Mouse (Mus musculus): ENCODE measurements around the gene St7. TPM values are rescaled to one million over a fixed set of nuclear protein-coding genes. Genes with fewer than 3 reads are reported as not detected.

St7 gene
- polyA plus RNA-seq, 1 experiment from 2014 or later = 54.5 TPM

GRCm38 (mm10) chr6:17814074-17814649 is 121.4 kb downstream of the St7 start:
- Histone ChIP-seq H3K36me3 (replicated peaks; ENCODE audit: control insufficient read depth, insufficient read depth) (no peaks in the 10 kb centered on the region), H3K4me1 (replicated peaks; ENCODE audit: control insufficient read depth, insufficient read depth, low read length) (peaks cover 23% of the 10 kb centered on the region), H3K9ac (no peak overlapping the region), H3K4me3 (replicated peaks; ENCODE audit: low read length) (no peak overlapping the region), H3K4me2 (replicated peaks) (no peak overlapping the region), H3K27ac (no peak overlapping the region), H3K27me3 (ENCODE audit: control insufficient read depth, insufficient read depth, low read length) (no peaks in the 10 kb centered on the region), H3K9me3 (ENCODE audit: control insufficient read depth, low read length) (no peaks in the 10 kb centered on the region)
- ATAC-seq (ENCODE audit: low FRiP score) (no peak), DNase-seq (ENCODE audit: low spot score) (no peak)
- WGBS = 54% methylated on average over 2 of the region's 2 CpGs

DNA sequence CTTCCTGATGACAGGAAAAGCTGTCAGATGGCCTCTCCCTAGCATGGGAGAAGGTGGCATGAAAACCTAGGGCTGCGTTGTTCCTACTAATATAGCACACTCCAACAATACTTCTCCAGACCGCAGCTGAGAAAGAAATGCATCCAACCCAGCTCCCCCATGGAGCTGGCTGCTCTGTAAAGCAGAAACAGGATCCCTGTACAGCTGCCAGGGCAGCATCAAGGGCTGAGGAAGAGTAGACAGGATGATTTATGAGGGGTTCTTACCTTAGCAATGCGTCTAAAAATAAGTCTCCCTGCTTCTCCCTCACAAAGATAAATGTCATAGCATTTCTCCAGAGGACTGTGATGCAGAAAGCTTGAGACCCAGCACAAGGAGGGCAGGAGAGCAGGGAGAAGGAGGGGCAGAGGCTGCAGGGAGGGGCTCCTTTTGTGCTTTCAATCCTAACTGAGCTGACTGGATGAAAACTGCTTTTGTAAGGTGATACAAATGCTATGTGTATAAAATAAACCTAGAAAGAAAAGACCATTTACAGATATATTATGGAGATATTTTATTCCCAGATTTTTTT is 124.2 kb downstream of the St7 start:
- no peak overlapping the region for H3K4me3 ChIP-seq (replicated peaks; ENCODE audit: low read length)
- peaks cover 23% of the 10 kb centered on the region for H3K4me1 ChIP-seq (replicated peaks; ENCODE audit: control insufficient read depth, insufficient read depth, low read length)
- no peaks in the 10 kb centered on the region for H3K27me3 ChIP-seq (ENCODE audit: control insufficient read depth, insufficient read depth, low read length)
- DNase-seq (ENCODE audit: low spot score) (peak; percentile 38), ATAC-seq (ENCODE audit: low FRiP score) (peak; percentile 76; the same call in 1 of the 2 replicates)
- H3K9ac ChIP-seq = peak overlapping the region; percentile 25; the same call in 1 of the 2 replicates
- WGBS = 10% methylated on average over 3 of the region's 3 CpGs
- peak overlapping the region; percentile 2; the same call in 1 of the 2 replicates for H3K4me2 ChIP-seq (replicated peaks)
- peak overlapping the region; percentile 44 for H3K27ac ChIP-seq
- H3K36me3 ChIP-seq (replicated peaks; ENCODE audit: control insufficient read depth, insufficient read depth) = peaks cover 10% of the 10 kb centered on the region
- H3K9me3 ChIP-seq (ENCODE audit: control insufficient read depth, low read length) = no peaks in the 10 kb centered on the region

DNA sequence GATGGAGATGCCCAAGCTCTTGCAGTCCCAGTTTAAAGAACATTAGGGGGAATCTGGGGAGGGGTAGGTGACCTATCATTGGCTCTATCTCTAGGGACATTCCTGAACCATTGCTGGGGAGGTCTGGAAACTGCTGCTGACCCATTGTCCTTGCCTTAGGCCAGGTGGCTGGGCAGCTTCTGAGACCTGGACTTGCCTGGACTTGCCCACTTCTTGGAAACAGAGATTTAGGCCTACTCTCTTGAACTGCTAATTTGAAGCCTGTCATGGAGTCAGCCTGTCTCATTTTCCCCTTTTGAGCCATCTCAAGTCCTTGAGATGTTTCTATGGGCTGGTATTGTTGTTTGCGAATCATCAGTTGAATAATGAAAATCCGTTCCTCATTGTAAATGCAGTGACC is 130.9 kb downstream of the St7 start:
- Histone ChIP-seq H3K9ac (no peak overlapping the region), H3K27me3 (ENCODE audit: control insufficient read depth, insufficient read depth, low read length) (no peaks in the 10 kb centered on the region), H3K9me3 (ENCODE audit: control insufficient read depth, low read length) (no peaks in the 10 kb centered on the region), H3K4me1 (replicated peaks; ENCODE audit: control insufficient read depth, insufficient read depth, low read length) (no peaks in the 10 kb centered on the region), H3K27ac (no peak overlapping the region), H3K4me2 (replicated peaks) (no peak overlapping the region), H3K36me3 (replicated peaks; ENCODE audit: control insufficient read depth, insufficient read depth) (peaks cover 21% of the 10 kb centered on the region), H3K4me3 (replicated peaks; ENCODE audit: low read length) (no peak overlapping the region)
- WGBS = 91% methylated on average over 2 of the region's 2 CpGs
- DNase-seq (ENCODE audit: low spot score) (no peak), ATAC-seq (ENCODE audit: low FRiP score) (no peak)

- H3K9ac ChIP-seq = no peak overlapping the region
- H3K4me2 ChIP-seq (replicated peaks) = no peak overlapping the region
- H3K9me3 ChIP-seq (ENCODE audit: control insufficient read depth, low read length) = peaks cover 2% of the 10 kb centered on the region; the same call in 1 of the 2 replicates
- no peaks in the 10 kb centered on the region for H3K27me3 ChIP-seq (ENCODE audit: control insufficient read depth, insufficient read depth, low read length)
- peaks cover 24% of the 10 kb centered on the region for H3K36me3 ChIP-seq (replicated peaks; ENCODE audit: control insufficient read depth, insufficient read depth)
- H3K27ac ChIP-seq = no peak overlapping the region
- 100% methylated on average over 1 of the region's 1 CpGs for WGBS
- no peak overlapping the region for H3K4me3 ChIP-seq (replicated peaks; ENCODE audit: low read length)
- no peaks in the 10 kb centered on the region for H3K4me1 ChIP-seq (replicated peaks; ENCODE audit: control insufficient read depth, insufficient read depth, low read length)
- no peak for DNase-seq (ENCODE audit: low spot score)
- ATAC-seq (ENCODE audit: low FRiP score) = no peak
These were observed 132.0 kb downstream of the St7 start for GRCm38 (mm10) chr6:17824735-17825134.

DNA sequence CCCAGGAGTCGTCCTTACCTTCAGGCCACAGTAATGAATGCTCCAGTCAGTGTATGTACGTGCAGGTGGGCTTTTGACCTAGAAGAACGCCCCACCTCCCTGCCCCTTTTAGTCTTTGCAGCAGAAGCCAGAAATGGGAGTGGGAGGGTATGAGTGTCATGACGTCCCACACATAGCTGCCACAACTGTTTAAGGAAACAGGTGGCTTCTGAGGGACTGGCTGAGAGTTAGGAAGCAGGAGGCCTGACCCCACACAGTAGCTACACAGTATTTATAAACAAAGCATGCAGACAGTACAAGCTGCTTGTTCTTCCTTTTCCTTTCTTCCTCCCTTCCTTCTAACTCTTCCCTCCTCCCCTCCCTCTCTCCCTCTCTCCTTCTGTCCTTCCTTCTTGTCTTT is 135.6 kb downstream of the St7 start:
- H3K27ac ChIP-seq = no peak overlapping the region
- no peaks in the 10 kb centered on the region for H3K4me1 ChIP-seq (replicated peaks; ENCODE audit: control insufficient read depth, insufficient read depth, low read length)
- no peak overlapping the region for H3K4me3 ChIP-seq (replicated peaks; ENCODE audit: low read length)
- ATAC-seq (ENCODE audit: low FRiP score) = no peak
- H3K36me3 ChIP-seq (replicated peaks; ENCODE audit: control insufficient read depth, insufficient read depth) = peaks cover 11% of the 10 kb centered on the region; the same call in 1 of the 2 replicates
- H3K27me3 ChIP-seq (ENCODE audit: control insufficient read depth, insufficient read depth, low read length) = no peaks in the 10 kb centered on the region
- H3K4me2 ChIP-seq (replicated peaks) = no peak overlapping the region
- DNase-seq (ENCODE audit: low spot score) = no peak
- no peak overlapping the region for H3K9ac ChIP-seq
- peaks cover 9% of the 10 kb centered on the region; the same call in 1 of the 2 replicates for H3K9me3 ChIP-seq (ENCODE audit: control insufficient read depth, low read length)
- 85% methylated on average over 4 of the region's 4 CpGs for WGBS

- WGBS = 100% methylated on average over 1 of the region's 1 CpGs
- Histone ChIP-seq H3K9ac (no peak overlapping the region), H3K36me3 (replicated peaks; ENCODE audit: control insufficient read depth, insufficient read depth) (peaks cover 15% of the 10 kb centered on the region), H3K27ac (no peak overlapping the region), H3K27me3 (ENCODE audit: control insufficient read depth, insufficient read depth, low read length) (no peaks in the 10 kb centered on the region), H3K9me3 (ENCODE audit: control insufficient read depth, low read length) (peaks cover 9% of the 10 kb centered on the region; the same call in 1 of the 2 replicates), H3K4me2 (replicated peaks) (no peak overlapping the region), H3K4me3 (replicated peaks; ENCODE audit: low read length) (no peak overlapping the region), H3K4me1 (replicated peaks; ENCODE audit: control insufficient read depth, insufficient read depth, low read length) (no peaks in the 10 kb centered on the region)
- DNase-seq (ENCODE audit: low spot score) (no peak), ATAC-seq (ENCODE audit: low FRiP score) (no peak)
These were observed 137.2 kb downstream of the St7 start for GRCm38 (mm10) chr6:17829981-17830380.

- peaks cover 9% of the 10 kb centered on the region; the same call in 1 of the 2 replicates for H3K9me3 ChIP-seq (ENCODE audit: control insufficient read depth, low read length)
- H3K36me3 ChIP-seq (replicated peaks; ENCODE audit: control insufficient read depth, insufficient read depth) = peaks cover 26% of the 10 kb centered on the region
- no peak overlapping the region for H3K27ac ChIP-seq
- H3K4me3 ChIP-seq (replicated peaks; ENCODE audit: low read length) = no peak overlapping the region
- H3K27me3 ChIP-seq (ENCODE audit: control insufficient read depth, insufficient read depth, low read length) = no peaks in the 10 kb centered on the region
- 40% methylated on average over 7 of the region's 7 CpGs for WGBS
- no peaks in the 10 kb centered on the region for H3K4me1 ChIP-seq (replicated peaks; ENCODE audit: control insufficient read depth, insufficient read depth, low read length)
- no peak overlapping the region for H3K9ac ChIP-seq
- DNase-seq (ENCODE audit: low spot score) (peak; percentile 75), ATAC-seq (ENCODE audit: low FRiP score) (no peak)
- H3K4me2 ChIP-seq (replicated peaks) = no peak overlapping the region
These were observed 141.8 kb downstream of the St7 start for GRCm38 (mm10) chr6:17834493-17834892.

DNA sequence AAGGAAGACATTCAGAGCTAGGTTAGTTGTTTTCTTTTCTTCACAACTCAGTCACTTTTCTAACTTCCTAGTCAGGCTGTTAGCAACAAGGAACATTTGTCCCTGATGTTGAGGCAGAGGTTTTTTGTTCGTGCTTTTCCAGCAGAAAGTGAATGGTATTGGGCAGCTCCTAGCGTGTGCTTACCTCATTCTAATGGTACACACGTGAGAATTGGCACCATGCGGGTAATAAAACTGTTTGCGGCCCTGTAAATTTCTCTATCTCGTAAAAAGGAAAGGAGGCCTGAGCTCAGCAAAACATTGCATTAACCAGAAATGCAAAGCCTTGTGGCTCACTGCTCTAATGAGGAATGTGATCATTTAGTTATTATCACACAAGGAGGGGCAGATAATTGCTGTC is 143.0 kb downstream of the St7 start:
- 80% methylated on average over 6 of the region's 6 CpGs for WGBS
- Histone ChIP-seq H3K36me3 (replicated peaks; ENCODE audit: control insufficient read depth, insufficient read depth) (peaks cover 33% of the 10 kb centered on the region), H3K27ac (no peak overlapping the region), H3K27me3 (ENCODE audit: control insufficient read depth, insufficient read depth, low read length) (no peaks in the 10 kb centered on the region), H3K4me1 (replicated peaks; ENCODE audit: control insufficient read depth, insufficient read depth, low read length) (no peaks in the 10 kb centered on the region), H3K9ac (no peak overlapping the region), H3K4me2 (replicated peaks) (no peak overlapping the region), H3K4me3 (replicated peaks; ENCODE audit: low read length) (no peak overlapping the region), H3K9me3 (ENCODE audit: control insufficient read depth, low read length) (no peaks in the 10 kb centered on the region)
- DNase-seq (ENCODE audit: low spot score) (no peak), ATAC-seq (ENCODE audit: low FRiP score) (no peak)

DNA sequence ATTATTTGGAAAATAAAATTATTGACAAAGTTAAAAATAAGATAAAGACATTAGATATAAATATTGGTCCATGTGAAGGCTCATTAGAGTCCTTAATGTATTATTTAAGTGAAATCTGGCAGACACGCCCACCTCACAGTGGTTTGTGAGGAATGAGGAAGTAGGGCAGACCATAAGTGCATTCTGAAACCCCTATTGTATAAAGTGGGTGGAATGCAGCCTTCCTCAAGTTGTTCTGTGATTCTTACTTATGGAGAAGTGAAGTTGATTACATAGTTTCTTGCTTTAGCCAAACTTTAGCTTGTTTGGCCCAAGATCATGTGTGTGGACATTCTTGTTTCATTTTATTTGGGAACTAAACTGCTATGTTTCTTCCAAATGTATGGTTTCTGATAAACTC is 144.9 kb downstream of the St7 start:
- Histone ChIP-seq H3K27ac (no peak overlapping the region), H3K4me1 (replicated peaks; ENCODE audit: control insufficient read depth, insufficient read depth, low read length) (no peaks in the 10 kb centered on the region), H3K9ac (no peak overlapping the region), H3K9me3 (ENCODE audit: control insufficient read depth, low read length) (no peaks in the 10 kb centered on the region), H3K4me2 (replicated peaks) (no peak overlapping the region), H3K4me3 (replicated peaks; ENCODE audit: low read length) (no peak overlapping the region), H3K27me3 (ENCODE audit: control insufficient read depth, insufficient read depth, low read length) (no peaks in the 10 kb centered on the region), H3K36me3 (replicated peaks; ENCODE audit: control insufficient read depth, insufficient read depth) (peaks cover 36% of the 10 kb centered on the region)
- WGBS = 86% methylated on average over 1 of the region's 1 CpGs
- ATAC-seq (ENCODE audit: low FRiP score) = no peak
- DNase-seq (ENCODE audit: low spot score) = no peak

Data from hindbrain, embryonic 14.5 days (tissue).